Mouse (Mus musculus): ENCODE measurements around the gene Mettl2.
"Not testable (repeated sequence)": the region's sequence is repeated elsewhere in the genome, so short reads cannot be mapped to it uniquely, and the experiment has no call there.

Mettl2 gene

GRCm38 (mm10) chr11:105125735-105126519 is at the start of gene Mettl2:
Mettl2 (plus strand) TSS chr11:105126425.
- peak; percentile 86 to 93 for DNase-seq

- DNase-seq, result not testable (repeated sequence)
Measured at GRCm38 (mm10) chr11:105112448-105112847, 13.8 kb upstream of the Mettl2 start.

- DNase-seq, result no peak
Measured at GRCm38 (mm10) chr11:105117814-105118213, 8.4 kb upstream of the Mettl2 start.

GRCm38 (mm10) chr11:105120551-105121061 is 5.6 kb upstream of the Mettl2 start:
- DNase-seq, result no peak

- not testable (repeated sequence) for DNase-seq
Measured at GRCm38 (mm10) chr11:105121792-105122191, 4.4 kb upstream of the Mettl2 start.

- peak; percentile 86 to 88 for DNase-seq
Measured at GRCm38 (mm10) chr11:105123986-105124385, 2.2 kb upstream of the Mettl2 start.

- DNase-seq, result no peak
Measured at GRCm38 (mm10) chr11:105126520-105127029, 350 bp downstream of the Mettl2 start.

GRCm38 (mm10) chr11:105135692-105136091 is 9.5 kb downstream of the Mettl2 start:
- no peak for DNase-seq

GRCm38 (mm10) chr11:105137255-105137654 is 11.0 kb downstream of the Mettl2 start:
- DNase-seq, result not testable (repeated sequence)

GRCm38 (mm10) chr11:105140512-105140911 is 14.3 kb downstream of the Mettl2 start:
- not testable (repeated sequence) for DNase-seq

- no peak for DNase-seq
Measured at GRCm38 (mm10) chr11:105141115-105141514, 14.9 kb downstream of the Mettl2 start.

- DNase-seq, result no peak
Measured at GRCm38 (mm10) chr11:105143564-105143963, 17.3 kb downstream of the Mettl2 start.

GRCm38 (mm10) chr11:105144084-105144483 is 17.9 kb downstream of the Mettl2 start:
- no peak for DNase-seq

GRCm38 (mm10) chr11:105144508-105145210 is 18.4 kb downstream of the Mettl2 start:
- peak; percentile 46 to 54 for DNase-seq

GRCm38 (mm10) chr11:105145211-105145610 is 19.0 kb downstream of the Mettl2 start:
- no peak for DNase-seq

- DNase-seq, result no peak
Measured at GRCm38 (mm10) chr11:105146593-105146992, 20.4 kb downstream of the Mettl2 start, which contains the start of gene Gm10842. Gm10842 (plus strand) TSS chr11:105146893.

- no peak for DNase-seq
Measured at GRCm38 (mm10) chr11:105149353-105149752, 23.1 kb downstream of the Mettl2 start.

- DNase-seq, result no peak
Measured at GRCm38 (mm10) chr11:105149766-105150165, 23.5 kb downstream of the Mettl2 start.

GRCm38 (mm10) chr11:105150691-105151090 is 24.5 kb downstream of the Mettl2 start:
- no peak for DNase-seq

GRCm38 (mm10) chr11:105151226-105152016 is 25.2 kb downstream of the Mettl2 start:
- DNase-seq, result no peak

- no peak for DNase-seq
Measured at GRCm38 (mm10) chr11:105152017-105152300, 25.7 kb downstream of the Mettl2 start.

- no peak for DNase-seq
Measured at GRCm38 (mm10) chr11:105152357-105152899, 26.2 kb downstream of the Mettl2 start.
